40 mouse cellular contexts compared by ENCODE assay signal in genomic region chr15:77381481-77381880, GRCm38 (mm10). TPM values are rescaled to one million over a fixed set of nuclear protein-coding genes. Genes with fewer than 3 reads are reported as not detected.
"Had no signal": no experiment of that assay in that cellular context is flagged by ENCODE, and none has a peak within 500 bp of the region (broad histone marks: within the 10 kb centered on the region; RNA-seq: fewer than 3 reads in every experiment).

No protein-coding gene starts in this region.

- H3K9me3 ChIP-seq: limb, embryonic 10.5 days; limb, embryonic 12.5 days; limb, embryonic 13.5 days; limb, embryonic 15.5 days; liver, embryonic 13.5 days; liver, embryonic 15.5 days; lung, embryonic 15.5 days; midbrain, embryonic 10.5 days; midbrain, embryonic 12.5 days; midbrain, embryonic 13.5 days; midbrain, embryonic 15.5 days; neural tube, embryonic 12.5 days had no signal

- ATAC-seq: lung, postnatal 0 days; midbrain, embryonic 13.5 days; midbrain, embryonic 15.5 days; midbrain, embryonic 16.5 days had no signal

- H3K36me3 ChIP-seq: limb, embryonic 10.5 days; limb, embryonic 12.5 days; limb, embryonic 13.5 days; limb, embryonic 15.5 days; liver, embryonic 13.5 days; liver, embryonic 15.5 days; lung, embryonic 15.5 days; midbrain, embryonic 10.5 days; midbrain, embryonic 12.5 days; midbrain, embryonic 13.5 days; midbrain, embryonic 15.5 days; neural tube, embryonic 12.5 days had no signal

- H3K4me2 ChIP-seq: limb, embryonic 12.5 days; limb, embryonic 13.5 days; limb, embryonic 15.5 days; liver, embryonic 11.5 days; liver, embryonic 13.5 days; liver, embryonic 15.5 days; lung, embryonic 14.5 days; lung, embryonic 15.5 days; midbrain, embryonic 11.5 days; midbrain, embryonic 12.5 days; midbrain, embryonic 13.5 days; midbrain, embryonic 15.5 days; neural tube, embryonic 12.5 days had no signal

- H3K4me1 ChIP-seq: limb, embryonic 10.5 days; limb, embryonic 12.5 days; limb, embryonic 15.5 days; lung, embryonic 15.5 days; megakaryocyte, embryonic 14.5 days; midbrain, embryonic 10.5 days; midbrain, embryonic 12.5 days; midbrain, embryonic 13.5 days; midbrain, embryonic 15.5 days; neural tube, embryonic 12.5 days had no signal

- H3K4me3 ChIP-seq: left cerebral cortex, adult 2 months; limb, embryonic 10.5 days; limb, embryonic 12.5 days; limb, embryonic 13.5 days; limb, embryonic 15.5 days; liver, embryonic 13.5 days; liver, embryonic 15.5 days; lung, embryonic 15.5 days; megakaryocyte, embryonic 14.5 days; midbrain, embryonic 10.5 days; midbrain, embryonic 12.5 days; midbrain, embryonic 13.5 days; midbrain, embryonic 15.5 days; myocyte; neural tube, embryonic 12.5 days had no signal

- H3K9ac ChIP-seq: limb, embryonic 12.5 days; limb, embryonic 13.5 days; limb, embryonic 15.5 days; liver, embryonic 13.5 days; liver, embryonic 14.5 days; liver, embryonic 15.5 days; lung, embryonic 14.5 days; lung, embryonic 15.5 days; midbrain, embryonic 12.5 days; midbrain, embryonic 13.5 days; midbrain, embryonic 15.5 days; neural tube, embryonic 12.5 days had no signal

- DNase-seq: left cerebral cortex, postnatal 4 days; liver, embryonic 13.5 days; lung, adult 18-20 months; lung, adult 2 months; lung, embryonic 14.5 days; lung, postnatal 10 days; lung, postnatal 14 days; lung, postnatal 36 days; lung, postnatal 4 days; midbrain, embryonic 14.5 days had no signal

- H3K27me3 ChIP-seq: limb, embryonic 13.5 days; limb, embryonic 15.5 days; liver, embryonic 13.5 days; liver, embryonic 15.5 days; lung, embryonic 15.5 days; midbrain, embryonic 12.5 days; midbrain, embryonic 13.5 days; midbrain, embryonic 15.5 days; neural tube, embryonic 12.5 days had no signal

- H3K27ac ChIP-seq: left cerebral cortex, adult 2 months; limb, embryonic 10.5 days; limb, embryonic 12.5 days; limb, embryonic 13.5 days; limb, embryonic 15.5 days; liver, embryonic 14.5 days; lung, embryonic 15.5 days; macrophage; midbrain, embryonic 10.5 days; midbrain, embryonic 12.5 days; midbrain, embryonic 13.5 days; midbrain, embryonic 15.5 days; neural tube, embryonic 12.5 days had no signal

RNA-seq across cellular contexts. Expression of gene Apol7a, which starts 17.4 kb away (rescaled TPM):
- total RNA-seq: left cerebral cortex, postnatal 4 days; megakaryocyte progenitor cell, adult 5-6 weeks; megakaryocyte, adult 5-6 weeks; megakaryocyte-erythroid progenitor cell, adult 5-6 weeks; midbrain, postnatal 0 days; monocyte, adult 5-6 weeks had no signal
- polyA plus RNA-seq: limb, embryonic 10.5 days; limb, embryonic 11.5 days; limb, embryonic 12.5 days; limb, embryonic 13.5 days; liver, embryonic 11.5 days; lung, embryonic 14.5 days; macrophage; midbrain, embryonic 10.5 days; midbrain, embryonic 11.5 days; midbrain, embryonic 12.5 days; midbrain, embryonic 13.5 days; midbrain, embryonic 14.5 days; midbrain, embryonic 15.5 days; midbrain, embryonic 16.5 days; midbrain, postnatal 0 days; neural tube, embryonic 11.5 days; neural tube, embryonic 12.5 days had no signal

RNA-seq across cellular contexts. Expression of gene Apol9a, which starts 29.5 kb away (rescaled TPM):
- total RNA-seq: left cerebral cortex, adult 18-20 months; left cerebral cortex, adult 2 months; left cerebral cortex, postnatal 25 days; megakaryocyte progenitor cell, adult 5-6 weeks; monocyte, adult 5-6 weeks had no signal
- polyA plus RNA-seq: limb, embryonic 10.5 days; limb, embryonic 11.5 days; limb, embryonic 12.5 days; limb, embryonic 13.5 days; limb, embryonic 15.5 days; liver, embryonic 11.5 days; liver, embryonic 14.5 days; liver, embryonic 16.5 days; lung, embryonic 14.5 days; midbrain, embryonic 10.5 days; midbrain, embryonic 11.5 days; midbrain, embryonic 12.5 days; midbrain, embryonic 13.5 days; midbrain, embryonic 14.5 days; midbrain, embryonic 16.5 days; neural tube, embryonic 11.5 days had no signal
